Mouse (Mus musculus) CH12.LX (cell line): ENCODE measurements around the gene Acp2. TPM values are rescaled to one million over a fixed set of nuclear protein-coding genes. Genes with fewer than 3 reads are reported as not detected.

ENCODE experiments used
- DNase-seq: peaks from one replicate; pipeline ENCODE4 v3.0.0-alpha.2; 2013; ENCODE audit errors: extremely low read depth
- H3K27ac ChIP-seq: 2 replicates; pipeline ENCODE4 v1.5.1; 2012; ENCODE audit warnings: low read depth, mild to moderate bottlenecking, control low read depth, moderate library complexity; ENCODE audit not compliant: insufficient read depth
- H3K27me3 ChIP-seq: replicated peaks from 2 replicates; pipeline ENCODE3; 2012; ENCODE audit warnings: inconsistent platforms
- H3K36me3 ChIP-seq, 2 experiments: replicated peaks in 1 of 2; 2 replicates each; pipeline versions ENCODE3 to v1.6.1; 2012; ENCODE audit warnings: inconsistent platforms in 1 of 2, low read length in 1 of 2, mild to moderate bottlenecking in 1 of 2, mixed read lengths in 1 of 2, moderate library complexity in 1 of 2; ENCODE audit not compliant: control insufficient read depth in 1 of 2, insufficient read depth in 1 of 2
- H3K4me1 ChIP-seq, 2 experiments: 2 replicates each; pipeline ENCODE4 v1.6.1; 2012; ENCODE audit warnings: inconsistent platforms in 1 of 2, moderate library complexity in 1 of 2; ENCODE audit not compliant: insufficient read depth in 2 of 2, control insufficient read depth in 1 of 2
- H3K4me2 ChIP-seq: 2 replicates; pipeline ENCODE4 v1.6.1; 2012; ENCODE audit warnings: low read depth, mild to moderate bottlenecking, control low read depth; ENCODE audit not compliant: poor library complexity, insufficient read depth, severe bottlenecking
- H3K4me3 ChIP-seq, 3 experiments: fragments of 150-350 bp in 1 of 3; sonication (generic) in 1 of 3; replicated peaks in 1 of 3; 2 replicates each; pipeline versions ENCODE3 to v1.5.1; 2011 to 2012; ENCODE audit warnings: low read depth in 2 of 3, low read length in 2 of 3, mild to moderate bottlenecking in 2 of 3, moderate library complexity in 2 of 3, control low read depth in 1 of 3, improper control_type of control experiment in 1 of 3, inconsistent platforms in 1 of 3, mixed read lengths in 1 of 3; ENCODE audit not compliant: poor library complexity in 1 of 3
- H3K79me2 ChIP-seq: replicated peaks from 2 replicates; pipeline ENCODE4 v1.6.1; 2012; ENCODE audit warnings: mild to moderate bottlenecking, moderate library complexity; ENCODE audit not compliant: control insufficient read depth, poor library complexity, insufficient read depth, severe bottlenecking; ENCODE audit errors: extremely low read depth
- H3K9ac ChIP-seq: 2 replicates; pipeline ENCODE4 v1.6.1; 2012; ENCODE audit warnings: low read depth, mild to moderate bottlenecking, control low read depth, moderate library complexity; ENCODE audit not compliant: insufficient read depth
- H3K9me3 ChIP-seq: replicated peaks from 2 replicates; pipeline ENCODE3; 2012; ENCODE audit warnings: low read length, inconsistent platforms, mixed read lengths
- BHLHE40 ChIP-seq: IDR thresholded peaks from 2 replicates; pipeline ENCODE4 v1.6.1; 2011; ENCODE audit warnings: mild to moderate bottlenecking, low read depth, low read length, improper control_type of control experiment
- CHD2 ChIP-seq: IDR thresholded peaks from 2 replicates; pipeline ENCODE4 v1.6.1; 2011; ENCODE audit warnings: low read length, improper control_type of control experiment
- CTCF ChIP-seq, 2 experiments: IDR thresholded peaks in 1 of 2; conservative IDR thresholded peaks in 1 of 2; 2 replicates each; pipeline ENCODE4 v1.5.1; 2011 to 2012; ENCODE audit warnings: low read depth in 2 of 2, low read length in 2 of 2, improper control_type of control experiment in 1 of 2, inconsistent platforms in 1 of 2, mild to moderate bottlenecking in 1 of 2, moderate library complexity in 1 of 2
- E2F4 ChIP-seq: IDR thresholded peaks from 2 replicates; pipeline ENCODE4 v1.6.1; 2011; ENCODE audit warnings: low read depth, low read length, improper control_type of control experiment; ENCODE audit not compliant: insufficient replicate concordance
- ELF1 ChIP-seq: IDR thresholded peaks from 2 replicates; pipeline ENCODE4 v1.6.1; 2014; ENCODE audit warnings: low read depth, mild to moderate bottlenecking, inconsistent platforms, low read length, improper control_type of control experiment
- EP300 ChIP-seq: IDR thresholded peaks from 2 replicates; pipeline ENCODE4 v1.6.1; 2011; ENCODE audit warnings: low read length, improper control_type of control experiment
- GABPA ChIP-seq: IDR thresholded peaks from 2 replicates; pipeline ENCODE4 v1.6.1; 2012; ENCODE audit warnings: low read depth, low read length, improper control_type of control experiment, inconsistent platforms; ENCODE audit not compliant: insufficient replicate concordance
- IRF4 ChIP-seq: IDR thresholded peaks from 2 replicates; pipeline ENCODE4 v1.6.1; 2014; ENCODE audit warnings: low read depth, mild to moderate bottlenecking, inconsistent platforms, low read length, improper control_type of control experiment
- JUN ChIP-seq: IDR thresholded peaks from 2 replicates; pipeline ENCODE4 v1.6.1; 2011; ENCODE audit warnings: low read depth, mild to moderate bottlenecking, low read length, improper control_type of control experiment, moderate library complexity; ENCODE audit not compliant: insufficient read depth
- JUND ChIP-seq: conservative IDR thresholded peaks from 2 replicates; pipeline ENCODE4 v1.6.1; 2011; ENCODE audit warnings: low read depth, low read length, improper control_type of control experiment
- MAFK ChIP-seq: IDR thresholded peaks from 2 replicates; pipeline ENCODE4 v1.6.1; 2011; ENCODE audit warnings: low read length, improper control_type of control experiment; ENCODE audit not compliant: insufficient replicate concordance
- MAX ChIP-seq: IDR thresholded peaks from 2 replicates; pipeline ENCODE4 v1.6.1; 2011; ENCODE audit warnings: low read length, improper control_type of control experiment
- MXI1 ChIP-seq: IDR thresholded peaks from 2 replicates; pipeline ENCODE4 v1.6.1; 2011; ENCODE audit warnings: mild to moderate bottlenecking, low read depth, low read length, improper control_type of control experiment
- MYC ChIP-seq: IDR thresholded peaks from 2 replicates; pipeline ENCODE4 v1.6.1; 2011; ENCODE audit warnings: low read depth, mild to moderate bottlenecking, improper control_type of control experiment, low read length
- NELFE ChIP-seq: IDR thresholded peaks from 2 replicates; pipeline ENCODE4 v1.6.1; 2011; ENCODE audit warnings: low read depth, low read length, improper control_type of control experiment
- NRF1 ChIP-seq: IDR thresholded peaks from 2 replicates; pipeline ENCODE4 v1.6.1; 2014; ENCODE audit warnings: low read depth, mild to moderate bottlenecking, inconsistent platforms, low read length, improper control_type of control experiment, moderate library complexity
- PAX5 ChIP-seq: IDR thresholded peaks from 2 replicates; pipeline ENCODE4 v1.6.1; 2012; ENCODE audit warnings: low read length, inconsistent platforms, mixed read lengths
- POLR2A ChIP-seq: IDR thresholded peaks from 2 replicates; pipeline ENCODE4 v1.6.1; 2011; ENCODE audit warnings: low read depth, mild to moderate bottlenecking, improper control_type of control experiment, low read length
- POLR2AphosphoS2 ChIP-seq: IDR thresholded peaks from 2 replicates; pipeline ENCODE4 v1.6.1; 2011; ENCODE audit warnings: low read depth, low read length, improper control_type of control experiment
- RAD21 ChIP-seq: IDR thresholded peaks from 2 replicates; pipeline ENCODE4 v1.6.1; 2011; ENCODE audit warnings: low read depth, mild to moderate bottlenecking, low read length, improper control_type of control experiment, moderate library complexity
- RCOR1 ChIP-seq: conservative IDR thresholded peaks from 2 replicates; pipeline ENCODE4 v1.6.1; 2012; ENCODE audit warnings: low read depth, mild to moderate bottlenecking, inconsistent platforms, low read length, improper control_type of control experiment
- SMC3 ChIP-seq: IDR thresholded peaks from 2 replicates; pipeline ENCODE4 v1.6.1; 2011; ENCODE audit warnings: low read depth, low read length, improper control_type of control experiment
- TBP ChIP-seq: conservative IDR thresholded peaks from 2 replicates; pipeline ENCODE4 v1.6.1; 2011; ENCODE audit warnings: low read depth, low read length, improper control_type of control experiment
- TCF12 ChIP-seq: IDR thresholded peaks from 2 replicates; pipeline ENCODE4 v1.6.1; 2014; ENCODE audit warnings: low read depth, mild to moderate bottlenecking, inconsistent platforms, low read length, improper control_type of control experiment
- UBTF ChIP-seq: IDR thresholded peaks from 2 replicates; pipeline ENCODE4 v1.6.1; 2012; ENCODE audit warnings: low read depth, mild to moderate bottlenecking, inconsistent platforms, low read length, improper control_type of control experiment, moderate library complexity
- USF1 ChIP-seq: IDR thresholded peaks from 2 replicates; pipeline ENCODE4 v1.6.1; 2014; ENCODE audit warnings: low read depth, mild to moderate bottlenecking, inconsistent platforms, low read length, improper control_type of control experiment
- ZC3H11A ChIP-seq: IDR thresholded peaks from 2 replicates; pipeline ENCODE4 v1.6.1; 2012; ENCODE audit warnings: low read depth, mild to moderate bottlenecking, inconsistent platforms, low read length, improper control_type of control experiment
- ZNF384 ChIP-seq: IDR thresholded peaks from 2 replicates; pipeline ENCODE4 v1.6.1; 2012; ENCODE audit warnings: low read depth, low read length, improper control_type of control experiment, inconsistent platforms
- dilution Hi-C: fragments of 300-500 bp; cut with MboI; formaldehyde crosslinking; loops from 2 replicates; pipeline ENCODE4 v1.14.3; 2020; ENCODE audit warnings: low sequenced_read_pairs; ENCODE audit not compliant: extremely low pct_unique_long_range_greater_than_20kb, extremely low pct_ligation_motif_present
- in situ Hi-C: fragments of 300-500 bp; cut with MboI; formaldehyde crosslinking; loops from 3 replicates; pipeline ENCODE4 v1.14.3; 2019; ENCODE audit warnings: low sequenced_read_pairs, low pct_ligation_motif_present, low pct_unique_long_range_greater_than_20kb, mixed read lengths
- polyA plus RNA-seq: library from polyadenylated mRNA; unstranded; fragments of >175 nt; gene quantifications from 2 replicates; pipeline ENCODE4 v1.2.1, GENCODE M21; 2012; ENCODE audit warnings: low read depth; ENCODE audit not compliant: insufficient read length
- total RNA-seq, 2 experiments: library from RNA; depleted of rRNA; stranded (reverse); fragments of 300-350 nt in 1 of 2; fragments of >200 nt in 1 of 2; gene quantifications; 2 replicates each; pipeline ENCODE4 v1.2.3; 2012 to 2014

The Acp2 gene
- total and polyA plus RNA-seq, 3 experiments: 2.4 to 4.2 (median 3.1) TPM

DNA sequence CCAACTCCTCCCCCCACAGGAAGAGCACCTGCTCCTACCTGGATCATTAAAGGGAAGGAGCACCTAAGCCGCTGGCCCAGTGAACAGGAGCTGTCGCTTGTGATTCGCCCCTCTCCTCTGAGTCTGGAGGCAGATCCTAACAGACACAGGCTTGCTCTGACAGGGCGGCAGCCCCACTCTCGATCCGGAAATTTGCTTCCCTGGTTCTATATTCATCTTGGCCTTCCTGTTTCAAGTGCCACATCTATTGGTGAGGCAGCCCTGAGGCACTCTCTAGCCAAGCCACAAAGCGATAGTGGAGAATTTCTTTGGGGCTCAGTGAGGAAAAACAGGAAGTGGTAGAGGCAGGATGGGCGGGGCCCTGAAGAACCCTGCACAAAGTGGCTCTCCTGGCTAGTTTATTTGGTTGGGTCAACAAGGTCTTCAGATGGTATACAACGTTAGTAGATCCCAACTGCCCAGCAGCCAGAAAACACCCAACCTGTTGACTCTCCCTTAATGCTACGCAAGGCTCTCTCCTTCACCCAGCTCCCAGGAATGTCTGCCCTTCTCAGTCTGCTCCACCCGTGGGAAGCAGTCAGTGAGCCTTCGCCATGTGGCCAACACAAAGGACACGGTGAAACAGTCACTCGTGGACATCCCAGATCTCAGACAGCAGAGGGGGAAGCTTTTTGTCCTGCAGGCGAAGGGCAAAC, 18.8 kb upstream of the Acp2 start, which contains the start of gene Madd (continued):
- no peak for TF ChIP-seq TCF12
- TF ChIP-seq MYC: 0 out of 2 replicates have a peak, but pooled peaks have one; percentile 16
- TF ChIP-seq POLR2A: 0 out of 2 replicates have a peak, but pooled peaks have one; percentile 29
- TF ChIP-seq BHLHE40: no peak
- TF ChIP-seq NRF1: no peak

DNA sequence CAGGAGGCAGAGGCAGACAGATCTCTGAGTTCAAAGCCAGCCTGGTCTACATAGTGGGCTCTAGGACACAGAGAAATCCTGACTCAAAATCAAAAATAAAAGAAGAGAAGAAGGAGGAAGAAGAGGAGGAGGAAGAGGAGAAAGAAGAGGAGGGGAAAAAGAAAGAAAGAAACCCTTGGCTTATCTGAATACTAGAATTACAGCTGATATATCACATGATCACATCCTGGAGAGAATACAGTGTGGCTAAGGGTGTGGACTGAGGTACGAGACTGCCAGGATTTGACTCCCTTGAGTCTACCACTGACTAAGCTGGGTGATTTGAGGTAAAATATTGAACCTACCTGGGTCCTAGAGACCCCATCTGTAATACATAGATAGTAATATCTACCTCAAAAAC, 16.5 kb upstream of the Acp2 start:
- no peak for DNase-seq
- Histone ChIP-seq H3K79me2 (peaks cover 8% of the 10 kb centered on the region; the same call in 1 of the 2 replicates), H3K36me3 (no peaks in the 10 kb centered on the region), H3K27ac (no peak overlapping the region), H3K4me1 (peaks cover 18 to 27% of the 10 kb centered on the region in 2 experiments), H3K4me2 (no peak overlapping the region), H3K27me3 (no peaks in the 10 kb centered on the region), H3K9me3 (no peaks in the 10 kb centered on the region), H3K9ac (no peak overlapping the region), H3K4me3 (no peak overlapping the region)
- no peak for TF ChIP-seq MAFK
- no peak for TF ChIP-seq SMC3
- dilution Hi-C loops (no loop called here), in situ Hi-C loops (no loop called here)

- Histone ChIP-seq H3K4me3 (no peak overlapping the region), H3K4me2 (no peak overlapping the region), H3K27me3 (no peaks in the 10 kb centered on the region), H3K9ac (0 out of 2 replicates have a peak overlapping the region, but pooled peaks have one; percentile 7), H3K9me3 (no peaks in the 10 kb centered on the region), H3K36me3 (no peaks in the 10 kb centered on the region), H3K4me1 (peaks cover 14 to 18% of the 10 kb centered on the region in 2 experiments), H3K79me2 (no peaks in the 10 kb centered on the region), H3K27ac (peak overlapping the region; percentile 24)
- DNase-seq: peak; percentile 68
- in situ Hi-C loops: no loop called here
- dilution Hi-C loops: no loop called here
- TF ChIP-seq ZC3H11A: no peak
- 0 out of 2 replicates have a peak, but pooled peaks have one; percentile 34 for TF ChIP-seq BHLHE40
- no peak for TF ChIP-seq POLR2A
- 0 out of 2 replicates have a peak, but pooled peaks have one; percentile 16 for TF ChIP-seq MAX
- TF ChIP-seq RCOR1: 0 out of 2 replicates have a peak, but pooled peaks have one; percentile 42
- 0 out of 2 replicates have a peak, but pooled peaks have one; percentile 35 for TF ChIP-seq TBP
- TF ChIP-seq SMC3: no peak
- 0 out of 2 replicates have a peak, but pooled peaks have one; percentile 23 for TF ChIP-seq ELF1
- no peak for TF ChIP-seq ZNF384
- TF ChIP-seq MYC: peak; percentile 80; the same call in 1 of the 2 replicates
- no peak for TF ChIP-seq PAX5
- no peak for TF ChIP-seq UBTF
- TF ChIP-seq EP300: peak; percentile 92
- no peak for TF ChIP-seq USF1
- TF ChIP-seq CTCF (conservative IDR thresholded peaks at IDR 0.05 in 1 of 2, IDR thresholded peaks at IDR 0.05 in 1 of 2; ENCODE audit: low read depth in 2 of 2, low read length in 2 of 2): no peak
- no peak for TF ChIP-seq MXI1
- peak; percentile 89 for TF ChIP-seq JUND
- peak; percentile 55; the same call in 1 of the 2 replicates for TF ChIP-seq MAFK
- peak; percentile 63 for TF ChIP-seq TCF12
- TF ChIP-seq E2F4: no peak
- peak; percentile 88 for TF ChIP-seq IRF4
- peak; percentile 58; the same call in 1 of the 2 replicates for TF ChIP-seq CHD2
- no peak for TF ChIP-seq NELFE
- TF ChIP-seq POLR2AphosphoS2: no peak
- TF ChIP-seq GABPA: no peak
- no peak for TF ChIP-seq NRF1
- TF ChIP-seq JUN: peak; percentile 86
- no peak for TF ChIP-seq RAD21
Measured at GRCm38 (mm10) chr2:91187431-91187830, 15.3 kb upstream of the Acp2 start.
